Mouse (Mus musculus) kidney, embryonic 15.5 days (tissue): ENCODE data around the gene 3110040M04Rik. TPM values are rescaled to one million over a fixed set of nuclear protein-coding genes. Genes with fewer than 3 reads are reported as not detected.
"Not testable (repeated sequence)": the region's sequence is repeated elsewhere in the genome, so short reads cannot be mapped to it uniquely, and the experiment has no call there.

Experiments
- ATAC-seq: fragments of 200-750 bp; cut with Nextera tagmentation; replicated peaks from 2 replicates; pipeline ENCODE4 v1.8.0; 2017; ENCODE audit warnings: moderate TSS enrichment; ENCODE audit not compliant: low FRiP score
- H3K27ac ChIP-seq: fragments of 300-500 bp; sonication (generic); 2 replicates; pipeline ENCODE4 v1.5.1; 2015; ENCODE audit warnings: mild to moderate bottlenecking, inconsistent platforms
- H3K27me3 ChIP-seq: fragments of 300-500 bp; sonication (generic); 2 replicates; pipeline ENCODE4 v1.6.1; 2015; ENCODE audit warnings: inconsistent platforms
- H3K36me3 ChIP-seq: fragments of 300-500 bp; sonication (generic); 2 replicates; pipeline ENCODE4 v1.6.1; 2015; ENCODE audit warnings: inconsistent platforms
- H3K4me1 ChIP-seq: fragments of 300-500 bp; sonication (generic); 2 replicates; pipeline ENCODE4 v1.6.1; 2015; ENCODE audit warnings: inconsistent platforms
- H3K4me2 ChIP-seq: fragments of 300-500 bp; sonication (generic); 2 replicates; pipeline ENCODE4 v1.6.1; 2015; ENCODE audit warnings: moderate library complexity, mild to moderate bottlenecking, inconsistent platforms
- H3K4me3 ChIP-seq: fragments of 300-500 bp; sonication (generic); replicated peaks from 2 replicates; pipeline ENCODE4 v1.5.1; 2015; ENCODE audit warnings: mild to moderate bottlenecking, inconsistent platforms
- H3K9ac ChIP-seq: fragments of 300-500 bp; sonication (generic); 2 replicates; pipeline ENCODE4 v1.6.1; 2015; ENCODE audit warnings: mild to moderate bottlenecking, inconsistent platforms
- H3K9me3 ChIP-seq: fragments of 300-500 bp; sonication (generic); replicated peaks from 2 replicates; pipeline ENCODE4 v1.6.1; 2016; ENCODE audit warnings: inconsistent platforms
- WGBS: fragments of 180-500 bp; shearing (Covaris S2); methylation state at CpG from one replicate; pipeline ENCODE4 v1.1.7; 2015; ENCODE audit warnings: mixed read lengths; 5-methylcytosine and 5-hydroxymethylcytosine counted together
- polyA plus RNA-seq: library from polyadenylated mRNA; unstranded; fragments of >200 nt; fragmentation: Nextera tagmentation; extraction: Ambion mirVana; gene quantifications from 2 replicates; pipeline ENCODE4 v1.2.1, GENCODE M21; 2015

3110040M04Rik gene
- 0.42 and 0.55 TPM in 2 replicates for polyA plus RNA-seq

- not testable (repeated sequence) for H3K36me3 ChIP-seq, H3K27me3 ChIP-seq, H3K4me1 ChIP-seq, H3K9me3 ChIP-seq, H3K9ac ChIP-seq, H3K27ac ChIP-seq, H3K4me3 ChIP-seq, H3K4me2 ChIP-seq, ATAC-seq
- WGBS = no CpG with 5 or more reads among the region's 6 CpGs
Measured at GRCm38 (mm10) chr1:151203818-151204217, at the start of gene 3110040M04Rik. TSS of gene 3110040M04Rik (plus strand) at chr1:151204121.

- H3K36me3 ChIP-seq, H3K9me3 ChIP-seq, H3K4me2 ChIP-seq, ATAC-seq, H3K9ac ChIP-seq, H3K4me1 ChIP-seq, H3K27ac ChIP-seq, H3K4me3 ChIP-seq, H3K27me3 ChIP-seq: not testable (repeated sequence)
- WGBS = 93% methylated on average over 9 of the region's 9 CpGs
Measured at GRCm38 (mm10) chr1:151154131-151154530, 49.8 kb upstream of the 3110040M04Rik start.

- no peak overlapping the region for H3K4me3 ChIP-seq
- H3K4me1 ChIP-seq = peaks cover 5% of the 10 kb centered on the region
- no peaks in the 10 kb centered on the region for H3K9me3 ChIP-seq
- ATAC-seq = no peak
- 93% methylated on average over 3 of the region's 3 CpGs for WGBS
- no peaks in the 10 kb centered on the region for H3K36me3 ChIP-seq
- H3K9ac ChIP-seq = no peak overlapping the region
- no peaks in the 10 kb centered on the region for H3K27me3 ChIP-seq
- no peak overlapping the region for H3K4me2 ChIP-seq
- H3K27ac ChIP-seq = no peak overlapping the region
Measured at GRCm38 (mm10) chr1:151156129-151156528, 47.8 kb upstream of the 3110040M04Rik start.

GRCm38 (mm10) chr1:151156777-151157632 is 46.9 kb upstream of the 3110040M04Rik start:
- no peak for ATAC-seq
- H3K9me3 ChIP-seq = no peaks in the 10 kb centered on the region

GRCm38 (mm10) chr1:151157963-151158856 is 45.7 kb upstream of the 3110040M04Rik start:
- no peaks in the 10 kb centered on the region for H3K9me3 ChIP-seq
- no peaks in the 10 kb centered on the region for H3K27me3 ChIP-seq
- ATAC-seq = peak; percentile 75
- H3K4me2 ChIP-seq = no peak overlapping the region
- H3K4me1 ChIP-seq = peaks cover 5% of the 10 kb centered on the region
- H3K36me3 ChIP-seq = no peaks in the 10 kb centered on the region
- no peak overlapping the region for H3K9ac ChIP-seq
- 58% methylated on average over 9 of the region's 9 CpGs for WGBS
- no peak overlapping the region for H3K4me3 ChIP-seq
- no peak overlapping the region; the same call in 1 of the 2 replicates for H3K27ac ChIP-seq

More at GRCm38 (mm10) chr1:151156777-151157632, 46.9 kb upstream of the 3110040M04Rik start:
- Histone ChIP-seq H3K27ac (no peak overlapping the region), H3K9ac (no peak overlapping the region), H3K4me3 (no peak overlapping the region), H3K36me3 (no peaks in the 10 kb centered on the region), H3K27me3 (no peaks in the 10 kb centered on the region), H3K4me2 (no peak overlapping the region), H3K4me1 (peaks cover 5% of the 10 kb centered on the region)
- 82% methylated on average over 7 of the region's 7 CpGs for WGBS

GRCm38 (mm10) chr1:151158857-151159510 is 44.9 kb upstream of the 3110040M04Rik start:
- ATAC-seq = no peak
- H3K4me3 ChIP-seq = no peak overlapping the region
- H3K4me2 ChIP-seq = no peak overlapping the region
- peaks cover 5% of the 10 kb centered on the region for H3K4me1 ChIP-seq
- no peaks in the 10 kb centered on the region for H3K36me3 ChIP-seq
- H3K27me3 ChIP-seq = no peaks in the 10 kb centered on the region
- WGBS = 84% methylated on average over 2 of the region's 2 CpGs
- H3K27ac ChIP-seq = no peak overlapping the region
- no peaks in the 10 kb centered on the region for H3K9me3 ChIP-seq
- no peak overlapping the region for H3K9ac ChIP-seq

- Histone ChIP-seq H3K27ac (peak overlapping the region; percentile 58), H3K9me3 (no peaks in the 10 kb centered on the region), H3K4me3 (no peak overlapping the region), H3K27me3 (no peaks in the 10 kb centered on the region), H3K4me2 (no peak overlapping the region), H3K9ac (no peak overlapping the region), H3K36me3 (no peaks in the 10 kb centered on the region), H3K4me1 (peaks cover 22% of the 10 kb centered on the region)
- ATAC-seq = no peak
- WGBS = 35% methylated on average over 8 of the region's 8 CpGs
Measured at GRCm38 (mm10) chr1:151166031-151166430, 37.9 kb upstream of the 3110040M04Rik start.

GRCm38 (mm10) chr1:151167297-151168047 is 36.4 kb upstream of the 3110040M04Rik start:
- Histone ChIP-seq H3K27me3 (no peaks in the 10 kb centered on the region), H3K36me3 (no peaks in the 10 kb centered on the region), H3K4me2 (peak overlapping the region; percentile 45), H3K9me3 (no peaks in the 10 kb centered on the region), H3K4me1 (peaks cover 22% of the 10 kb centered on the region), H3K4me3 (no peak overlapping the region), H3K9ac (no peak overlapping the region), H3K27ac (peak overlapping the region; percentile 80)
- 16% methylated on average over 12 of the region's 12 CpGs for WGBS
- ATAC-seq = peak; percentile 66

GRCm38 (mm10) chr1:151168637-151169036 is 35.3 kb upstream of the 3110040M04Rik start:
- Histone ChIP-seq H3K9ac (no peak overlapping the region), H3K36me3 (no peaks in the 10 kb centered on the region), H3K4me2 (no peak overlapping the region), H3K4me1 (peaks cover 22% of the 10 kb centered on the region), H3K27me3 (no peaks in the 10 kb centered on the region), H3K4me3 (no peak overlapping the region), H3K27ac (0 out of 2 replicates have a peak overlapping the region, but pooled peaks have one; percentile 24), H3K9me3 (no peaks in the 10 kb centered on the region)
- no peak; the same call in 1 of the 2 replicates for ATAC-seq
- WGBS = 69% methylated on average over 3 of the region's 3 CpGs

GRCm38 (mm10) chr1:151171572-151172461 is 32.1 kb upstream of the 3110040M04Rik start:
- Histone ChIP-seq H3K9me3 (no peaks in the 10 kb centered on the region), H3K27me3 (no peaks in the 10 kb centered on the region), H3K36me3 (no peaks in the 10 kb centered on the region), H3K9ac (no peak overlapping the region), H3K4me3 (no peak overlapping the region), H3K27ac (no peak overlapping the region), H3K4me2 (no peak overlapping the region), H3K4me1 (peaks cover 21% of the 10 kb centered on the region)
- no peak for ATAC-seq
- 63% methylated on average over 2 of the region's 2 CpGs for WGBS
